Comparison of ENCODE assay signal across 19 mouse cellular contexts in genomic region chr19:45610823-45611222, GRCm38 (mm10). TPM values are rescaled to one million over a fixed set of nuclear protein-coding genes. Genes with fewer than 3 reads are reported as not detected.
DNase-seq lines count a peak whose midpoint lies in the region; ATAC-seq lines count a peak whose summit lies in the region.
"Had no signal": no experiment of that assay in that cellular context is flagged by ENCODE, and none has a peak within 500 bp of the region (broad histone marks: within the 10 kb centered on the region; RNA-seq: fewer than 3 reads in every experiment).

No protein-coding gene starts in this region.

- peak; percentile 68 for DNase-seq in left cerebral cortex, postnatal 4 days
- DNase-seq in left cerebral cortex, postnatal 25 days (ENCODE audit: low spot score in 2 of 2), result no peak
- peak; percentile 58 to 70 for DNase-seq in cerebellum, adult 18-20 months
- DNase-seq in cerebellum, postnatal 10 days, result peak; percentile 54 to 70
- no peak for DNase-seq in lung, postnatal 25 days (ENCODE audit: low spot score)
- DNase-seq in MN1 (ENCODE audit: low spot score), result no peak
- DNase-seq: adrenal gland, postnatal 25 days; heart, adult 2 months; heart, postnatal 14 days; kidney, adult 2 months; kidney, postnatal 36 days; liver; lung, embryonic 14.5 days; lung, postnatal 14 days; retina, postnatal 1 day; right cerebral cortex, postnatal 14 days had no signal

- intact Hi-C loops in left cerebral cortex, postnatal 4 days (cut with DNase I), result no loop called here
- intact Hi-C loops in left cerebral cortex, postnatal 25 days (cut with DNase I), result no loop called here

- no peak for ATAC-seq in megakaryocyte progenitor cell, adult 5-6 weeks (replicated peaks; ENCODE audit: poor library complexity)
- ATAC-seq: hindbrain, embryonic 16.5 days; intestine, embryonic 15.5 days had no signal

RNA-seq across cellular contexts. Expression of gene Fbxw4, which starts 49.3 kb away (rescaled TPM):
- total RNA-seq in left cerebral cortex, postnatal 4 days (2021), result 10 to 100 TPM; 31.0 to 37.3 TPM
- 10 to 100 TPM; 32.9 to 33.5 TPM for total RNA-seq in left cerebral cortex, postnatal 25 days (2021)
- total RNA-seq in megakaryocyte progenitor cell, adult 5-6 weeks (2015), result 26.0 and 27.0 TPM in 2 replicates
- 22.3 and 31.5 TPM in 2 replicates for total RNA-seq in megakaryocyte progenitor cell, adult 5-6 weeks (2017)

RNA-seq across cellular contexts. Expression of gene Gm17018, which starts 50.4 kb away (rescaled TPM):
- total RNA-seq in left cerebral cortex, postnatal 4 days (2021), result 10 to 100 TPM; 34.9 to 41.2 TPM
- total RNA-seq in left cerebral cortex, postnatal 25 days (2021), result 10 to 100 TPM; 70.4 to 71.2 TPM
- 21.1 and 32.4 TPM in 2 replicates for total RNA-seq in megakaryocyte progenitor cell, adult 5-6 weeks (2015)
- 39.5 and 40.6 TPM in 2 replicates for total RNA-seq in megakaryocyte progenitor cell, adult 5-6 weeks (2017)

RNA-seq across cellular contexts. Expression of gene Poll, which starts 50.5 kb away (rescaled TPM):
- 1 to 10 TPM; 5.5 to 6.6 TPM for total RNA-seq in left cerebral cortex, postnatal 4 days (2021)
- 1 to 10 TPM; 8.6 to 8.7 TPM for total RNA-seq in left cerebral cortex, postnatal 25 days (2021)
- total RNA-seq in megakaryocyte progenitor cell, adult 5-6 weeks (2015), result 5.6 and 7.0 TPM in 2 replicates
- total RNA-seq in megakaryocyte progenitor cell, adult 5-6 weeks (2017), result 13.2 and 18.5 TPM in 2 replicates

Comparison
In these comparisons a context has a peak if more than half of its experiments do, and no peak if none do; other contexts are left out.
1. DNase-seq: peak in left cerebral cortex, postnatal 4 days (single experiment), cerebellum, adult 18-20 months (2 of 2) and cerebellum, postnatal 10 days (2 of 2); none in left cerebral cortex, postnatal 25 days (0 of 2), lung, postnatal 25 days (single experiment) and MN1 (single experiment).